ENCODE assay signal across 25 mouse cellular contexts in the genomic region with DNA sequence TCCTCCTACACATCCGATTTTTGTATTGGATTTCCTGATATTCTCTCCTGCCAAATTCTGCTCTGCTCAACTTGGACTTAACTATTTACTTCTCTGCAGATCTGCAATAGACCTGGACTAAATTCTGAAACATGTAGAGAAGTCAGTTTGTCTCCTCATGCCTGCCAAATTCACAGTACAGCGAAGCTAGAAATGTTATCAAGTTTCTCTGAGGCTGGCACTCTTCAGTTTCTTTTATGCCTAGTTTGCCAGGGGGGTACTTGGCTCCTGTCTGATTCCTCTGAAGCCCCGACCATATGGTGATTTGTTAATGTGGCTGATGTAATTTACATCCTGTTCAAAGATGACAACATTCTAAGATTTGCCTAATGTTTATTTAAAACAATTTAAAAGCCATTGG.
A peak's percentile ranks its signal among the peaks of the same experiment; 100 is the strongest.
DNase-seq lines count a peak whose midpoint lies in the region; ATAC-seq and TF ChIP-seq lines count a peak whose summit lies in the region.
"Had no signal": no experiment of that assay in that cellular context is flagged by ENCODE, and none has a peak within 500 bp of the region (broad histone marks: within the 10 kb centered on the region; RNA-seq: fewer than 3 reads in every experiment).

No protein-coding gene starts in this region.

- H3K4me3 ChIP-seq in midbrain, postnatal 0 days (ENCODE audit: low read depth, low read length) = no peak overlapping the region
- no peak overlapping the region for H3K4me3 ChIP-seq in midbrain, embryonic 13.5 days (replicated peaks)
- H3K4me3 ChIP-seq: embryonic facial prominence, embryonic 15.5 days; gastrocnemius, adult 2 months; hindbrain, embryonic 12.5 days; intestine, embryonic 15.5 days; left cerebral cortex, adult 2 months; limb, embryonic 12.5 days had no signal

- no peak overlapping the region for H3K9ac ChIP-seq in midbrain, postnatal 0 days (replicated peaks; ENCODE audit: low read length, poor library complexity, severe bottlenecking)
- no peak overlapping the region for H3K9ac ChIP-seq in midbrain, embryonic 13.5 days (replicated peaks)
- H3K9ac ChIP-seq: embryonic facial prominence, embryonic 15.5 days; hindbrain, embryonic 12.5 days; intestine, embryonic 15.5 days; limb, embryonic 12.5 days; liver, postnatal 0 days had no signal

- 71% methylated on average over 3 of the region's 3 CpGs for WGBS in midbrain, postnatal 0 days
- 73% methylated on average over 3 of the region's 3 CpGs for WGBS in midbrain, embryonic 13.5 days

- H3K27me3 ChIP-seq in midbrain, postnatal 0 days (ENCODE audit: insufficient read depth, low read length) = no peaks in the 10 kb centered on the region
- H3K27me3 ChIP-seq in midbrain, embryonic 13.5 days = no peaks in the 10 kb centered on the region
- H3K27me3 ChIP-seq: embryonic facial prominence, embryonic 15.5 days; hindbrain, embryonic 12.5 days; intestine, embryonic 15.5 days; limb, embryonic 12.5 days had no signal

- no peaks in the 10 kb centered on the region for H3K4me1 ChIP-seq in midbrain, postnatal 0 days (ENCODE audit: insufficient read depth, low read length)
- H3K4me1 ChIP-seq in midbrain, embryonic 13.5 days (replicated peaks) = no peaks in the 10 kb centered on the region
- H3K4me1 ChIP-seq: embryonic facial prominence, embryonic 15.5 days; hindbrain, embryonic 12.5 days; intestine, embryonic 15.5 days; limb, embryonic 12.5 days had no signal

- no peak for ATAC-seq in midbrain, postnatal 0 days (ENCODE audit: low FRiP score)
- ATAC-seq in midbrain, embryonic 13.5 days = no peak
- ATAC-seq: intestine, embryonic 15.5 days; liver, postnatal 0 days; lung, postnatal 0 days had no signal

- no peaks in the 10 kb centered on the region for H3K9me3 ChIP-seq in midbrain, postnatal 0 days (ENCODE audit: low read length)
- H3K9me3 ChIP-seq in midbrain, embryonic 13.5 days = no peaks in the 10 kb centered on the region
- H3K9me3 ChIP-seq: embryonic facial prominence, embryonic 15.5 days; hindbrain, embryonic 12.5 days; intestine, embryonic 15.5 days; limb, embryonic 12.5 days had no signal

- no peaks in the 10 kb centered on the region for H3K36me3 ChIP-seq in midbrain, postnatal 0 days (ENCODE audit: insufficient read depth, low read length)
- H3K36me3 ChIP-seq in midbrain, embryonic 13.5 days = no peaks in the 10 kb centered on the region
- H3K36me3 ChIP-seq: embryonic facial prominence, embryonic 15.5 days; hindbrain, embryonic 12.5 days; intestine, embryonic 15.5 days; limb, embryonic 12.5 days had no signal

- peak; percentile 36 to 80 for DNase-seq in cerebellum, postnatal 14 days
- no peak for DNase-seq in cerebellum, postnatal 36 days
- peak; percentile 2 to 14 for DNase-seq in frontal cortex, postnatal 36 days (ENCODE audit: low spot score in 2 of 2)
- DNase-seq in frontal cortex, postnatal 25 days (ENCODE audit: low spot score in 2 of 2) = no peak
- DNase-seq in midbrain, postnatal 0 days (ENCODE audit: low spot score) = peak; percentile 54
- no peak for DNase-seq in yolk sac, embryonic 10.5 days (ENCODE audit: low spot score)
- DNase-seq: adrenal gland, postnatal 14 days; cerebellum, adult 11 months; embryo, embryonic 11 days; gastrocnemius, adult 2 months; kidney, adult 8-10 months; kidney, postnatal 10 days; liver, postnatal 0 days; right cerebral cortex, postnatal 14 days; spleen, adult 18-20 months; thymus, postnatal 14 days had no signal

- H3K27ac ChIP-seq in midbrain, postnatal 0 days (ENCODE audit: low read depth, low read length) = no peak overlapping the region
- H3K27ac ChIP-seq in midbrain, embryonic 13.5 days = no peak overlapping the region
- H3K27ac ChIP-seq: embryonic facial prominence, embryonic 15.5 days; gastrocnemius, adult 2 months; hindbrain, embryonic 12.5 days; intestine, embryonic 15.5 days; left cerebral cortex, adult 2 months; limb, embryonic 12.5 days; macrophage had no signal

- H3K4me2 ChIP-seq in midbrain, postnatal 0 days (ENCODE audit: low read depth, low read length, poor library complexity, severe bottlenecking) = no peak overlapping the region
- no peak overlapping the region for H3K4me2 ChIP-seq in midbrain, embryonic 13.5 days (replicated peaks)
- H3K4me2 ChIP-seq: embryonic facial prominence, embryonic 15.5 days; hindbrain, embryonic 12.5 days; intestine, embryonic 15.5 days; limb, embryonic 12.5 days; liver, embryonic 11.5 days had no signal

- no peak for TF ChIP-seq CTCF in midbrain, postnatal 0 days (IDR thresholded peaks at IDR 0.05)

Comparison
In these comparisons a context has a peak if more than half of its experiments do, and no peak if none do; other contexts are left out.
1. DNase-seq: peak in cerebellum, postnatal 14 days (2 of 2), frontal cortex, postnatal 36 days (2 of 2) and midbrain, postnatal 0 days (single experiment); none in cerebellum, postnatal 36 days (0 of 2), frontal cortex, postnatal 25 days (0 of 2) and yolk sac, embryonic 10.5 days (single experiment).